Mouse (Mus musculus): ENCODE measurements around the gene Trub2.
A peak's percentile ranks its signal among the peaks of the same experiment; 100 is the strongest.
"Not testable (repeated sequence)": the region's sequence is repeated elsewhere in the genome, so short reads cannot be mapped to it uniquely, and the experiment has no call there.

Trub2 gene

DNA sequence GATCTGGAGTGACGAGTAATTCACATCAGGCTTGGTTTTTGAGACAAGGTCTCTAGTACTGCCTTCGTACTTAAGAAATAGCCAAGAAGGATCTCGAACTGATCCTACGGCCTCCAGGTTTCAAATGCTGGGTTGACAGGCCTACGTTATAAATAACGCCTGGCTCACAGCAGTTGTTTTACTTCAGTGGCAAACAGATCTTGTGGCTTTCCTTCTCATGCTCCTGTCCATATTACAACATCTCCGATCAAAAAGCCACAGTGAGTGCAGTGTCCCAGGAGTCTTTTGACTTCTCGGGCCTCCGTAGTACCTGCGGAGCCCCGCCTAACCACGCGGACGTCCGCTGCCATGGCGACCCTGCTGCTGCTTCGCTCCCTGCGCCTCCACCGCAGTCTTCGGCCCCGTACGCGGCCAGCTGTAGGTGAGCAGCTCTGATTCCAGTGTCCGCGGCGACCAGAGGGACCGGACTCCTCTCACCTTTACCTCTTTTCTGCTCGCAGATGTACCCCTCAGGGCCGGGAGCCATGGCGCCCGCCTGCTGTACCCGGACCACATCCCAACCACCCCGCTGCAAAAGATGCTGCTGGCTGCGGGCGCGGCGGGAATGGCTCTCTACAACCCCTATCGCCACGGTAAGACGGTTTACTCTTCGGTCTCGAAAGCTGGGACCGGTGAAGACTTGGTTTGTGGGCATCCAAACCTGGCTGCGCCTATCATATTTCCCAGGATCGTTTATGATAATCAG, at the start of gene Trub2:
Trub2 (minus strand) TSS at position 566 of the 745 bp plus-strand sequence.
- peak; percentile 85 for DNase-seq (ENCODE audit: low spot score)

DNA sequence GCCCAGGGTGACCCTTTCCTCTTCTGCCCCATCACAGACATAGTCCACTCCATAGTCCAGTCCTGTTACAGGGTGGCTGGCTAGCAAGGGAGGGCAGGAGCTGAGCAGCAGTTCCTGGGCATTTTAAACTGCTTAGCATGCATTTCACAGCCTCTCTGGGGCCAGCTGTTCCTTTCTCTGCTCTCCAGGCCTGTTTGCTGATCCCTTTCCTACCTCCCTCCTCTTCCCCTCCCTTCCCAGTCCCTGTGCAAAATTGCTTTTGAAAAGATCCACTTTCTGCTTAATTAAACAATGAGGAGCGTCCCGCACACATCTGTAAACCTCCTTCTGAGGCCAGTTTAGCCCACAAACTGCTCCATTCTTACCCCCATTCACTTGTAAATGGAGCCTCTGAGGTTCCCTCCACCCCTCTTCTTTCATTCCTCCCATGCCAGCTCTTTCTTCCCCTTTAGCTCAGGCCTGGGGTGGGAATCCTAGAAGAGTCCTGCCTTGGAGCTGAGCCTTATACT, 47.1 kb upstream of the Trub2 start:
- DNase-seq (ENCODE audit: low spot score): no peak

DNA sequence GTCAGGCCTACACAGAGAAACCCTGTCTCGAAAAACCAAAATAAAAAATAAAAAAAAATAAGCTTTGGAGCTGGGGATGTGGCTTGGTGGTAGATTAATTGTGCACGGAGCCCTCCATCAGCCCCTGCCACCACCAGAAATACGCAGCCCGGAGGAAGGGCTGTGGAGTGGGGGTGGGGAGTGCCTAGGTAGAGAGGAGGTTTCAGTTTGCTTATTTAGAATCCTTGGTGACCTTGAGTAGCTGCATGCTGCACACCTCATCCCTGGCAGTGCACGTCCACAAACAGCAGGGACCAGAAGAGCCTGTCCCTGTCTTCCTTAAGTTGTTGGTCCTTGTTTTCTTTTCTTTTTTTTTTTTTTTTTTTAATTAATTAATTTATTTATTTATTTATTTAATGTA, 45.5 kb upstream of the Trub2 start:
- no peak for DNase-seq (ENCODE audit: low spot score)

DNA sequence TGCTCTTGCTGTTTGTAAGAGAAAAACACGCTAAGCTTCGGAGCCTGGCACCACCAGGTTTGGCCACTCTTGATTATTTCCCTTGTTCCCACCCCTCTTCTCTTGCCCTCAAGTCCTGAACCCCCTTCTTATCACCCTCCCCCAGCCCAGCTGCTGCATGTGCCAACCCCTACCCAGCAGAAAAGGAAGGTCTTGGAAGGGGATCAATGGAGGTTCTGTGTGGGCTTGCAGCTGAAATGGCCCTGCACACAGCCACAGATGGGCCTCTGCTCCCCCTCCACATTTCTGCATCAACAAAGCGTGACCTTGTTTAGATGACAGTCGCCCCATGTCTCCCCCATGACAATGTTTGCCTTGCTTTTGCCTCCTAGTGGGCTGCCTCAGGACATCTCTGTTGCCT, 42.8 kb upstream of the Trub2 start:
- DNase-seq (ENCODE audit: low spot score): no peak

DNA sequence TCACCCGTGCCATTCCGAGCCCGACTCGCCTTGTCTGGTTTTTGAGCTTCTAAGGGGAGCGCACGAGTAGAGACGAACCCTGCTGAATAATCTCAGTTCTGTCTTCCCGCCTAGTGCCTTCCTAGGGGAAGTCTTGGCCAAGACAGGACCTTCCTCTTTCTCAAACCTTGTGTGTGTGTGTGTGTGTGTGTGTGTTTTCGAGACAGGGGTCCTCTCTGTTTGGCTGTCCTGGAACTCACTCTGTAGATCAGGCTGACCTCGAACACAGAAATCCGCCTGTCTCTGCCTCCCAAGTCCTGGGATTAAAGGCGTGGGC, 39.4 kb upstream of the Trub2 start:
- DNase-seq (ENCODE audit: low spot score): no peak

DNA sequence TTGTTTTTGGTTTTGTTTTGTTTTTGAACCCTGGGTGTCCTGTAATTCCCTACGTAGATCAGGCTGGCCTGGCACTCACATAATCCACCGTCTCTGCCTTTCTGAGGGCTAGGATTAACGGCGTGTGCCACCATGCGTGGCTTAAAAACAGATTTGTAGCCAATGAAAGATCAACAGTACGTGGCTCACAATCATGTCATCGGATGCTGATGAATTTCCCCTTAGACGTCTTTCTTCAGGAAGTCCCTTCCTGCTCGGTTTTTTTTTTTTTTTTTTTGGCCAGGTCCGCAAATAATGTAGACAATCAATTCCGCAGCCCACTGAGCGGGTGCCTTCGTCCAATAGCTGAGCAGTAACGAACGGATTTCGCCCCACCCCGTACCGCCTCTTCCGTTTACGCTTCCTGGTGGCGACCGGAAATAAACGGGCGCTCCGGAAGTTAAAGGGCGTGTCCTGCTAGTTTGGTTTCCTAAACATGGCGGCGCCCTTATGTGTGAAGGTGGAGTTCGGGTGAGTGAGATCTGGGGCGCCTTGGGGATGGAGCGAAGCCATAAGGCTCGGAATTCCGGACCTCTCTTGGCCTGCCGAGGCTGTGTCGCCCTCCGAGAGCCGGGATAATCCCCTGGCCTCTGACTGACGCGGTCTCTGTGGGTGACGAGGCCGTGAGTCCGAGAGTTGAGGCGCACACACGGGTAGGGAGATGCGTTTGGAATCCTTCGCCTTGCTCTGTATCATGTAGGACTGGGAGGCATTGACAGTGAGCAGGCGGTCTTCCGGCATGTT, 38.8 kb upstream of the Trub2 start:
- peak; percentile 98 for DNase-seq (ENCODE audit: low spot score)

DNA sequence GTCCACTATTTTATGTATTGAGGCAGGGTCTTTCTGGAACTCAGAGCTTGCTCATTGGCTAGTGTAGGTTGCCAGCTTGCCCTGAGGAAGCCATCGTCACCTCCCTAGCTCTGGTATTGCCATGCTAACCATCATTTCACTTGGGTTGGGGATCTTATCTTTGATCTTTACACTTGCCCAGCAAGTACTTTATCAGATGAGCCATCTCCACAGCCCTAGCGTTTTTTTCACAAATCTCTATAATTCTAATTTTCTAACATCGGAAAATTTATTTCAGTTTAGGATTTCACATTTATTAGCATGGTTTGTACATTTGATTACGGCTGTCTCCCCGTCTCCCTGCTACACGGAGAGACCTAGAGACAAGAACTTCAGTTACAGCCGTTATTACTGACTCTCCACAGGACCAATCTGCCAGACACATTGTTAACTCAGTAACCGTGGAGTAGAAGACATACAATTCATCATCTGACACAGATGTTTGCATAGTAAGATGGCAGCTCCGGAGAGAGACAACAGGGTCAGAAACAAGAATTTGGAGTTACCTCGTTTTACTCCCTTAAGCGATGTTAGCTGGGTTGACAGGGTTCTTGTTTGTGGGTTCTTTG, 38.1 kb upstream of the Trub2 start:
- DNase-seq (ENCODE audit: low spot score): no peak

DNA sequence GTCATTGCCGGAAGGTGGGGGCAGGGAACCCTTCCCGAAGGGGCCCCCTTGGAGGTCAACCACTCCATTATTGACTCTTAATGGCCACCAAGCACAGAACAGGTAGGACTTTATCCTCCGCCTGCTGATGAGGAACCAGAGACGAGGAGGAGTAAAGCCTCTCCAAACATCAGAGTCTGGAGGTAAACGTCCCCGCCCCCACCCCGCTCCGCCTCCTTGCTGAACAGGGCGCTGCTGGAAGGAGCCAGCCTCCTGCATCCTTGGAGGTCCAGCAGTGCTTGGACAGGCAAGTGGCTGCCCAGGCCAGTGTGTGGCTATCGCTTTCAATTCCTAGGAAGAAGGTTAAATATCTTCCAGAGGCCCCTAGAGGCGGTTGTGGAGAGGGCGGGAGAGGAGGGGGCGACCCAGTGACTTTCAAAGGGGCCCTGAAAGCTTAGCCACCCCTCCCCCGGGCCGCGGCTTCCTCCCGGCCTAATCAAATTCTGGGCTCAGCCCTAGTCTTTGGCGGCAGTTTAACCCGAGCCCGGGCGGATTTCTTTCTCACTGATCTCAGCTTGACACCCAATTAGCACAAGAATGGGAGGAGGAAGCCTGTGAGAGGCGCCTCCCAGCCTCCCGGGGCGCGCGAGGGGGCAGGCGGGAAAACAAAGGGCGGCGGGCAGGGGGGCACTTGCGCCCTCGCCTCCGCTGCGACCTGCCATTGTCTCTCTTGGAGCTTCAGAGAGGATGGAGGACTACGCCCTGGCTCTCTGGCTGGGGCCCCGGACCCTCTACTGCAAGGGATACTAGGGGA, 31.9 kb upstream of the Trub2 start, which contains the start of gene Urm1:
Urm1 (plus strand) TSS at position 51 of the 793 bp plus-strand sequence.
- peak; percentile 43 for DNase-seq (ENCODE audit: low spot score)

DNA sequence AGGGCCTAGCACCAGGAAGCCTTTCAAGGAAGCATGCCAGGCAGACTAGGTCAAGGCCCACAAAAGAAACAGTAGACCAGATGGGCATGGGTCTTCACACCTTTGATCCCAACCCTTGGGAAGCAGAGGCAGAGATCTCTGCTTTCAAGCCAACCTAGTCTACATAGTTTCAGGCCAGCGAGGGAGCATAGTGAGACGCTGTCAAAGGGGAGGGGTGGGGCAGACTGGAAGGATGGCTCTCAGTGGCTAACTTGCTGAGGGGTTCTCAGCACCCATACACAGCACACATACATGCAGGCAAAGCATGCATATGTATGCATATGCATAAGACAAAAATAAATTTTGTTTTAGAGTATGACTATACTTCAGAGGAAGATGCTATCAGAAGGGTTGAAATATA, 31.1 kb upstream of the Trub2 start:
- DNase-seq (ENCODE audit: low spot score): no peak

DNA sequence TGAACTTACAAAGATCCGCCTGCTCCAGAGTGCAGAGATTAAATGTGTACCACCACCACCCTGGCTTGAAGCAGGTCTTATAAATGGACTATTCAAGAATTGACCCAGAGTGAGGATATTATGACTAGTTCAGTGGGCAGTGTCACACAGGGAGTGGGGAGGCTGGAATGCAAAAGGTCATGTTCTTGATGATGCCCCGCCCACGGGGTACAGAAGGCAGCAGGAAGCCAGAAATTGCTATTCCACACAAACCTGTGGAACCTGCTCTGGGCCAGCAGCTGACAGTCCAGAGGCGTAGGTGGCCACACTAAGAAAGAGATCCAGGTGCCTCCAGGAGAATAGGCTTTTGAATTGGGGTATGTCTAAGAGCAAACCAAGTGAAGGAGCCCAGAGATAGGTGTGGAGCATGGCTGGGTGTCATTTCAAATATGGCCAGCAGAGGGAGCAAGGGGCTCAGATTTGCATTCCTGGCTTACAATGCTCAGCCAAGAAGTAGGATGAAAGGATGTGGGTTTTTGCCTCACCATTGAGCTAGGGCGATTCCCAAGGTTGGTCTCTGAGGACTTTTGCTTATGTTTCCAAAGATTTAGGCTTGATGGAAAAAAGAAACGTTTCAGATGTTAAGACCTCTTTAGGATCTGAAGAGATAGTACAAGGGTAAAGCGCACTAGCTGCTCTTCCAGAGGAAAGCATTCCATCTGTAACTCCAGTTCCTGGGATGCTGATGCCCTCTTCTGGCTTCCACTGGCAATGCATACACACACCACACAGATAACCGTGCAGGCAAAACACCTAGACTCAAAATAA, 29.3 kb upstream of the Trub2 start:
- peak; percentile 84 for DNase-seq (ENCODE audit: low spot score)

DNA sequence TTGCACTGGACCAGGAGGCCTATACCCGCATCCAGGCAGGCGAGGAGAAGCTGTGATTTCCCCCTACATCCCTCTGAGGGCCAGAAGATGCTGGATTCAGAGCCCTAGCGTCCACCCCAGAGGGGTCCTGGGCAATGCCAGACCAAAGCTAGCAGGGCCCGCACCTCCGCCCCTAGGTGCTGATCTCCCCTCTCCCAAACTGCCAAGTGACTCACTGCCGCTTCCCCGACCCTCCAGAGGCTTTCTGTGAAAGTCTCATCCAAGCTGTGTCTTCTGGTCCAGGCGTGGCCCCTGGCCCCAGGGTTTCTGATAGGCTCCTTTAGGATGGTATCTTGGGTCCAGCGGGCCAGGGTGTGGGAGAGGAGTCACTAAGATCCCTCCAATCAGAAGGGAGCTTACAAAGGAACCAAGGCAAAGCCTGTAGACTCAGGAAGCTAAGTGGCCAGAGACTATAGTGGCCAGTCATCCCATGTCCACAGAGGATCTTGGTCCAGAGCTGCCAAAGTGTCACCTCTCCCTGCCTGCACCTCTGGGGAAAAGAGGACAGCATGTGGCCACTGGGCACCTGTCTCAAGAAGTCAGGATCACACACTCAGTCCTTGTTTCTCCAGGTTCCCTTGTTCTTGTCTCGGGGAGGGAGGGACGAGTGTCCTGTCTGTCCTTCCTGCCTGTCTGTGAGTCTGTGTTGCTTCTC, 27.5 kb upstream of the Trub2 start:
- no peak for DNase-seq (ENCODE audit: low spot score)

DNA sequence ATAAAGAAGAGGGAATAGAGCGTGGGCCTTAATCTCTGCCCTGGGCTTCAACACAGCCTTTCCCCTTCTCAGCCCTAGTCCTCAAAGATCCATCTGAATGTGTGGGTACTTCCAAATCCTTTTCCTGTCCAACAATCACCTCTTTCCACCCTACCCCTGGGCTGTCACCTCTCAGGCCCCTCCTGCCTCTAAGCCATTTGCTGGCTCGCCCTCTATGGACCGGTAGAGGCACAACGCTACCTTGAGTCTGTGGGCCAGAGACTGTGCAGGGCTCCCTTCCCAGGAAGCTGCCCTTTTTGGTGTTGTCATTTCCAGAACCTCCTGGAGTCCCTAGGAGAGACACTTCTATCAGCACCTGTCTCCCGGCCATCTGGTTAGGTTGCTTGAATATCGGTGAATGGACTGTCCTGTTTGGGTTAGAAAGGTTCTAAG, 15.1 kb upstream of the Trub2 start:
- peak; percentile 18 for DNase-seq (ENCODE audit: low spot score)

DNA sequence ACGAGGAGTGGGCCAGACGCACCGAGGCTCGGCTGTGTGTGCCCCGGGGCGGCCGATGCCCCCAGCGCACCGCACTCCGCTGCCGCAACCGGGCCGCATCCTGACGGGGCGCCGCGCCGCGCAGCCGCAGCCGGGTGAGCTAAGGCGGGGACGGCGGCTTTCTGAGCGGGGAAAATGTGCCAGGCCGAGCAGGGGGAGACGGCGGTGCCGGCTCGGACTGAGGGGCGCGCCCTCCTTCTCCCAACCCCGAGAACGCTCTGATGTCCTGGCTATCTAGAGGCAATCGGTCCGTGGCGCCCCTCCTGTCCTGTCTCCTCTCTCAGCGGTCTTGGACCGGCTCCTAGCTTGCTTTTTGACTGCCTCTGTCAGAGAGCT, 14.5 kb upstream of the Trub2 start:
- no peak for DNase-seq (ENCODE audit: low spot score)

DNA sequence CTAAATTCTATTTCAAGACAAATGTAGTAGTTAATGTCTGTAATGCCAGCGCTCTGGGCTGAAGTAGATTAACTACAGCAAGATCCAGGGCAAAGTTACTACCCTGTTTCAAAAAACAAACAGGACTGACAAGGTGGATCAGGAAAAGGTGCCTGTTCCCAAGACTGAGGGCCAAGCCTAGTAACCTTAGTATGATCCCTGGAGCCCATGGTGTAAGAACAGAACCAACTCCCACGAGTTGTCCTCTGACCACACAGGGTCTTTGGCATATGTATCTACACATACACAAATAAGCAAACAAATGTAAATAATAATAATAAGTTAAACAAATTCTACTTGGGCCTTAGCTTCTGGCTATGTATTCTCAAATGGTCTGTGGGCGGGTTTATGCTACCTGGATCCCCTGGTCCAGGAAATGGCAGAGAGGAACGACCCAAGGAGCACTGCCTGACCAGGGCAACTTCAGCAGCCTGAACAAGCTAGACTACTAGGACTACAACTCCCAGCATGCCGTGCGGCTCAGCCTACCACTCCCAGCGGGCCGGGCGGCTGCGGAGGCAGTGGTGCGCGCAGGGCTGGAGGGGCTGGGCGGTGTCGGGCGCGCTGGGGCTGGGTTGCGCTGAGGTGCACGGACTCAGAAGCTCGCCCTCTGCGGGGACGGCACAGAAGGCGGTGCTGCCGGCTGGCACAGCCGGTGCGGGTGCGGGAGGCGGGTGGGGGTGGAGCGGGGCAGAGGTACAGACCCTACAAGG, 13.9 kb upstream of the Trub2 start, which contains the start of gene Slc27a4:
Slc27a4 (plus strand) TSS at position 560 of the 752 bp plus-strand sequence.
- peak; percentile 97 for DNase-seq (ENCODE audit: low spot score)

DNA sequence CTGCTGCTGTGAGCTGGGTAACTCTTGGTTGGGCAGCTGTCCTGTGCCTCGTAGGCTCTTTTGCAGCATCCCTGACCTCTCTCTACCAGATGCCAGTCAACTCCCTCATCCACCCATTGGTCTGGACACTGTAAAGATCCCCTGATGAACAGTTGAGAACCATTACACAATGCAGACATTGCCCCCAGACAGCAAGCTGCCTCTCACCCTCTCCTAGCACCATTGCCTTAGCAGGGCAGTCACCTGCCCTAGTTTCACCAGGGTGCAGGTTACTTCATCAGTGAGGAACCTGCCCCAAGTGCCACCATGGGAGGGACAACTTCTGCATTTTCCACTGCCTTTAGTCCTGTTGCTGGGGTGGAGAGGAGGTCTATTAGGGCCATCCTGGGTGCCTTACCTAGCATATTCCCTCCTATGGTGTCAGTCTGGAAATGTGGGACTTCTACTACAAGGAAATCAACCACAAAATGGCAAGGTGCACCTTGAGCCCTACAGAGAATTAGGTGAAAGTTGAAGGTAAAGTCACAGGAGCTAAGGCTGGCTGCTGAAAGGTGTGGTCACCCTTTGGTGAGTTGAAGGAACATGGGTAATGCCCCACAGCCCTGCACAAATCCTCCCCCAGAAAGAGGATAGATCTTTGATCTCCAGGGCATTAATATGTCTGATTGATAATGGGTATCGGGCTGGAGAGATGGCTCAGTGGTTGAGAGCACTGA, 4.6 kb upstream of the Trub2 start:
- DNase-seq (ENCODE audit: low spot score): no peak

DNA sequence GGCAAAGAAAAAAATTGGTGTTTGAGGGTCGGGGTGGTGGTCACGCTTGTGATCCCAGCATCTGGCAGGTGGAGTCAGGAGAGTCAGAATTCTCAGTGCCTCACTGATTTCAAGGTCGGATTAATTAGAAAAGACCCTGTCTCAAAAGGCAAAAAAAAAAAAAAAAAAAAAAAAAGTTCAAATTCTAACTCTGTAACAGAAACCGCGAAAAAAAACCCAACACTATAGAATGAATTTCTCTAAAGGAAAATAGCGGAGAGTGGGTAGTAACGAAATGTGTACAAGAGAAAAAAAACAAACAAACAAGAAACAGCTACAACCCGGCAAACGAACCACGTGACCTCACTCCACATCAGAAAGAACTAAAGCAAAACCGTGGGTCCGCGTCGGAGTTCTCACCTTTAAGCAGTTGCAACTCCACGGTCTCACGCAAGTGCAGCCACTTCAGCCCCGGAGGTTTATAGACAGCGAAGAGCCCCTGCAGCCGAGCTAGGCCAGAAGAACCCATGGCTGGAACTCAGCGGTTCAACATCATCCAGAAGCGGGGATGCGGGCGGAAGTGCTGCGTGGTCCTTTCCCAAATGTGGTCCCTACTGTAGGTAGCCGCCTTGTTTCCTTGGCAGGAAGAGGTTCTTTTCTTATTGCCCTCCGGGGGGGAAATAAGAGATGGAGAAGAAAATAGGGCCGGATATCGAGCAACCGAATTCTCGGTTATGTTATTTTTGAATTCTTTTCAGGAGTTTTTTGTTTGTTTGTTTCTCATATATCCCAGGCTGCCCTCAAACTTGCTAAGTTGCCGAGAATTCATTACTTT, 991 bp downstream of the Trub2 start, which contains the start of gene Coq4:
Coq4 (plus strand) TSS at position 390 of the 814 bp plus-strand sequence.
- DNase-seq (ENCODE audit: low spot score): peak; percentile 93

DNA sequence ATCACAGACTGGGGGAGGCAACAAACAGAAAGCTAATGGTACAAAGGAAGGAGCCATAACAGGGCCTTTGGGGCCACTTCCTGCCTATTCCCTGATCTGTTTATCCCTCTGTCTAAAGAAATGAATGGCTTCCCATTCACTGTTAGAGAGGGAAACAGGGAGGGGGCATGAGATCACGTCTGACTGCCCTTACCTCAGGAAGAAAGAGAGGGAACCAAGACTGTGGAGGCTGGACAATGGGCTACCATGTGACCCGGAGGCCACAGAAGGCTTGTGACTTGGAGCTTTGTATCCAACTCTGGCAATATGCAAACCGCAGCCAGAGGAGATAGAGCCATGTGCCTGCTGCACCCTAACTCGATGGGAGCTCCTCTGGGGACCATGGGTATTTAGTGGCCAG, 4.0 kb downstream of the Trub2 start:
- peak; percentile 32 for DNase-seq (ENCODE audit: low spot score)

DNA sequence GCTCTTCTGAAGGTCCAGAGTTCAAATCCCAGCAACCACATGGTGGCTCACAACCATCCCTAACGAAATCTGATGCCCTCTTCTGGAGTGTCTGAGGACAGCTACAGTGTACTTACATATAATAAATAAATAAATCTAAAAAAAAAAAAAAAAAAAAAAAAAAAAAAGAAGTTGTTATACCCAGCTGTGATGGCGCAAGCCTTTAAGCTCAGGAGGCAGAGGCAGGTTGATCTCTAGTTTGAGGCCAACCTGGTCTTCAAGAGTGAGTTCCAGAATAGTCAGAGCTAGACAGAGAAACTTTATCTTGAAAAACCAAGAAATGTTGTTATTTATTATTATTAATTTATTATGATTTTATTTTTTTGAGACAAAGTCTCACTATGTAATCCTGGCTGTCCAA, 7.0 kb downstream of the Trub2 start:
- DNase-seq (ENCODE audit: low spot score): not testable (repeated sequence)

Measured in lung, postnatal 25 days (tissue).